Mouse (Mus musculus): ENCODE measurements around the gene Samd4b. TPM values are rescaled to one million over a fixed set of nuclear protein-coding genes. Genes with fewer than 3 reads are reported as not detected.
"Not testable (repeated sequence)": the region's sequence is repeated elsewhere in the genome, so short reads cannot be mapped to it uniquely, and the experiment has no call there.

The Samd4b gene
- polyA plus RNA-seq, 1 experiment = 93.9 TPM

- 78% methylated on average over 3 of the region's 3 CpGs for WGBS
- Histone ChIP-seq H3K4me1 (ENCODE audit: control insufficient read depth, insufficient read depth, low read length) (no peaks in the 10 kb centered on the region), H3K4me3 (replicated peaks; ENCODE audit: extremely low read depth, low read depth, low read length) (no peak overlapping the region)
- TF ChIP-seq CTCF (IDR thresholded peaks at IDR 0.05; ENCODE audit: insufficient read depth, low read length) (no peak), POLR2A (IDR thresholded peaks at IDR 0.05; ENCODE audit: borderline replicate concordance, extremely low read depth, low read depth, low read length) (no peak)
- no peak for DNase-seq
Observed at GRCm38 (mm10) chr7:28401942-28402341, 196.0 kb downstream of the Samd4b start.

GRCm38 (mm10) chr7:28401030-28401429, 196.9 kb downstream of the Samd4b start:
- no peak for DNase-seq
- H3K4me1 ChIP-seq (ENCODE audit: control insufficient read depth, insufficient read depth, low read length) = no peaks in the 10 kb centered on the region
- no peak for TF ChIP-seq CTCF (IDR thresholded peaks at IDR 0.05; ENCODE audit: insufficient read depth, low read length)
- no peak for TF ChIP-seq POLR2A (IDR thresholded peaks at IDR 0.05; ENCODE audit: borderline replicate concordance, extremely low read depth, low read depth, low read length)
- 96% methylated on average over 1 of the region's 1 CpGs for WGBS
- H3K4me3 ChIP-seq (replicated peaks; ENCODE audit: extremely low read depth, low read depth, low read length) = no peak overlapping the region

GRCm38 (mm10) chr7:28398696-28399340, 199.1 kb downstream of the Samd4b start:
- 87% methylated on average over 10 of the region's 10 CpGs for WGBS
- H3K4me3 ChIP-seq (replicated peaks; ENCODE audit: extremely low read depth, low read depth, low read length) = no peak overlapping the region
- H3K4me1 ChIP-seq (ENCODE audit: control insufficient read depth, insufficient read depth, low read length) = peaks cover under 1% of the 10 kb centered on the region; the same call in 1 of the 2 replicates
- no peak for DNase-seq
- no peak for TF ChIP-seq CTCF (IDR thresholded peaks at IDR 0.05; ENCODE audit: insufficient read depth, low read length)
- no peak for TF ChIP-seq POLR2A (IDR thresholded peaks at IDR 0.05; ENCODE audit: borderline replicate concordance, extremely low read depth, low read depth, low read length)

GRCm38 (mm10) chr7:28398000-28398399, 199.9 kb downstream of the Samd4b start:
- TF ChIP-seq CTCF (IDR thresholded peaks at IDR 0.05; ENCODE audit: insufficient read depth, low read length) (no peak), POLR2A (IDR thresholded peaks at IDR 0.05; ENCODE audit: borderline replicate concordance, extremely low read depth, low read depth, low read length) (no peak)
- no peak for DNase-seq
- 56% methylated on average over 3 of the region's 3 CpGs for WGBS
- H3K4me1 ChIP-seq (ENCODE audit: control insufficient read depth, insufficient read depth, low read length) = peaks cover 5% of the 10 kb centered on the region; the same call in 1 of the 2 replicates
- no peak overlapping the region for H3K4me3 ChIP-seq (replicated peaks; ENCODE audit: extremely low read depth, low read depth, low read length)

GRCm38 (mm10) chr7:28395425-28395824, 202.5 kb downstream of the Samd4b start:
- Histone ChIP-seq H3K4me1 (ENCODE audit: control insufficient read depth, insufficient read depth, low read length) (peaks cover 10% of the 10 kb centered on the region; the same call in 1 of the 2 replicates), H3K4me3 (replicated peaks; ENCODE audit: extremely low read depth, low read depth, low read length) (no peak overlapping the region)
- TF ChIP-seq CTCF (IDR thresholded peaks at IDR 0.05; ENCODE audit: insufficient read depth, low read length) (no peak), POLR2A (IDR thresholded peaks at IDR 0.05; ENCODE audit: borderline replicate concordance, extremely low read depth, low read depth, low read length) (no peak)
- no peak for DNase-seq
- 98% methylated on average over 4 of the region's 4 CpGs for WGBS

- 6% methylated on average over 22 of the region's 22 CpGs for WGBS
- TF ChIP-seq CTCF (IDR thresholded peaks at IDR 0.05; ENCODE audit: insufficient read depth, low read length) (no peak), POLR2A (IDR thresholded peaks at IDR 0.05; ENCODE audit: borderline replicate concordance, extremely low read depth, low read depth, low read length) (no peak)
- peak overlapping the region; percentile 81 for H3K4me3 ChIP-seq (replicated peaks; ENCODE audit: extremely low read depth, low read depth, low read length)
- DNase-seq = no peak
- H3K4me1 ChIP-seq (ENCODE audit: control insufficient read depth, insufficient read depth, low read length) = peaks cover 10% of the 10 kb centered on the region; the same call in 1 of the 2 replicates
Observed at GRCm38 (mm10) chr7:28393272-28393951, 204.5 kb downstream of the Samd4b start.

GRCm38 (mm10) chr7:28392429-28393271, 205.3 kb downstream of the Samd4b start, which contains the start of the genes Med29 and Paf1:
Med29 (minus strand) TSS chr7:28392708.
Paf1 (plus strand) TSS chr7:28392951.
- TF ChIP-seq POLR2A (IDR thresholded peaks at IDR 0.05; ENCODE audit: borderline replicate concordance, extremely low read depth, low read depth, low read length) (peak; percentile 99), CTCF (IDR thresholded peaks at IDR 0.05; ENCODE audit: insufficient read depth, low read length) (no peak)
- DNase-seq = peak; percentile 93
- under 1% methylated on average over 58 of the region's 58 CpGs for WGBS

GRCm38 (mm10) chr7:28390331-28390730, 207.6 kb downstream of the Samd4b start:
- WGBS = 95% methylated on average over 3 of the region's 3 CpGs
- TF ChIP-seq CTCF (IDR thresholded peaks at IDR 0.05; ENCODE audit: insufficient read depth, low read length) (no peak), POLR2A (IDR thresholded peaks at IDR 0.05; ENCODE audit: borderline replicate concordance, extremely low read depth, low read depth, low read length) (no peak)
- Histone ChIP-seq H3K4me1 (ENCODE audit: control insufficient read depth, insufficient read depth, low read length) (peaks cover 15% of the 10 kb centered on the region), H3K4me3 (replicated peaks; ENCODE audit: extremely low read depth, low read depth, low read length) (no peak overlapping the region)
- no peak for DNase-seq

More at GRCm38 (mm10) chr7:28392429-28393271, 205.3 kb downstream of the Samd4b start, which contains the start of the genes Med29 and Paf1:
- Histone ChIP-seq H3K4me1 (ENCODE audit: control insufficient read depth, insufficient read depth, low read length) (peaks cover 10% of the 10 kb centered on the region; the same call in 1 of the 2 replicates), H3K4me3 (replicated peaks; ENCODE audit: extremely low read depth, low read depth, low read length) (peak within 1 kb of the TSS; percentile 81)

GRCm38 (mm10) chr7:28387384-28387783, 210.6 kb downstream of the Samd4b start:
- not testable (repeated sequence) for H3K4me3 ChIP-seq (replicated peaks; ENCODE audit: extremely low read depth, low read depth, low read length); DNase-seq
- 79% methylated on average over 7 of the region's 7 CpGs for WGBS
- peaks cover 22% of the 10 kb centered on the region for H3K4me1 ChIP-seq (ENCODE audit: control insufficient read depth, insufficient read depth, low read length)

- WGBS = 67% methylated on average over 6 of the region's 6 CpGs
- H3K4me3 ChIP-seq (replicated peaks; ENCODE audit: extremely low read depth, low read depth, low read length); DNase-seq: not testable (repeated sequence)
- peaks cover 22% of the 10 kb centered on the region for H3K4me1 ChIP-seq (ENCODE audit: control insufficient read depth, insufficient read depth, low read length)
Observed at GRCm38 (mm10) chr7:28386877-28387276, 211.1 kb downstream of the Samd4b start.

All from lung, adult 2 months (tissue).